Mouse (Mus musculus): ENCODE data around the gene Adam19. TPM values are rescaled to one million over a fixed set of nuclear protein-coding genes. Genes with fewer than 3 reads are reported as not detected.

The Adam19 gene
- total and polyA plus RNA-seq, 3 experiments, result 3.0 to 9.0 (median 4.5) TPM

DNA sequence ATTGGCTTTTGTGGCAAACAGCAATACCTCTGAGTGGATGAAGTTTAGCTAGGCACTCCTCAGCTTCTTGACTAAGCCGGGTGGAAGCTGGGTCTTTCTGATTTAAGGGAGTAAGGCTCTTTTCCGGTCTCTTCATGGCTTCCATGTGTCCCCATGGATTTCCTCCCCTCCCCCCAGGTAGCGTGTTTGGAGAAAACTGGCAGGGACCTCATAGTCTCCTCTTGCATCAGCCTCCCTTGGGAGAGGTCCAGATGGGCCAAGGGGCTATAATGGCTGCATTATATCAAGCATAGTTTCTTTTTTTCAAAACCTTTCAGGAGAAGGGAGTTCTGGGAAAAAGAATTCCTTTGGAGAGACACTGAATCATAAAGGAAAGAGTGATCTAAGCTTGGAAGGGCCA, 28.8 kb downstream of the Adam19 start:
- Histone ChIP-seq H3K4me3 (replicated peaks in 1 of 3; ENCODE audit: low read depth in 2 of 3, low read length in 2 of 3, poor library complexity in 1 of 3) (no peak overlapping the region), H3K9ac (ENCODE audit: insufficient read depth, low read depth) (no peak overlapping the region), H3K4me2 (ENCODE audit: insufficient read depth, low read depth, poor library complexity, severe bottlenecking) (no peak overlapping the region), H3K79me2 (replicated peaks; ENCODE audit: control insufficient read depth, extremely low read depth, insufficient read depth, poor library complexity, severe bottlenecking) (no peaks in the 10 kb centered on the region), H3K27ac (ENCODE audit: insufficient read depth, low read depth) (no peak overlapping the region), H3K27me3 (replicated peaks) (no peaks in the 10 kb centered on the region), H3K36me3 (replicated peaks in 1 of 2; ENCODE audit: control insufficient read depth in 1 of 2, insufficient read depth in 1 of 2, low read length in 1 of 2) (no peaks in the 10 kb centered on the region), H3K9me3 (replicated peaks; ENCODE audit: low read length) (no peaks in the 10 kb centered on the region), H3K4me1 (ENCODE audit: control insufficient read depth in 1 of 2, insufficient read depth in 2 of 2) (peaks cover 0 to 27% of the 10 kb centered on the region in 2 experiments; a peak in 2 of 4 replicates)
- in situ Hi-C loops (cut with MboI; ENCODE audit: low pct_ligation_motif_present, low pct_unique_long_range_greater_than_20kb, low sequenced_read_pairs), result no loop called here
- DNase-seq (ENCODE audit: extremely low read depth), result no peak
- TF ChIP-seq USF1 (IDR thresholded peaks at IDR 0.05; ENCODE audit: low read depth, low read length) (no peak), CHD2 (IDR thresholded peaks at IDR 0.05; ENCODE audit: low read length) (no peak), TBP (conservative IDR thresholded peaks at IDR 0.05; ENCODE audit: low read depth, low read length) (no peak), MYC (IDR thresholded peaks at IDR 0.05; ENCODE audit: low read depth, low read length) (no peak), MAX (IDR thresholded peaks at IDR 0.05; ENCODE audit: low read length) (no peak)
- dilution Hi-C loops (cut with MboI; ENCODE audit: extremely low pct_ligation_motif_present, extremely low pct_unique_long_range_greater_than_20kb, low sequenced_read_pairs), result no loop called here

GRCm38 (mm10) chr11:46085398-46086163, 29.8 kb downstream of the Adam19 start:
- in situ Hi-C loops (cut with MboI; ENCODE audit: low pct_ligation_motif_present, low pct_unique_long_range_greater_than_20kb, low sequenced_read_pairs), result no loop called here

GRCm38 (mm10) chr11:46086446-46086845, 30.7 kb downstream of the Adam19 start:
- dilution Hi-C loops (cut with MboI; ENCODE audit: extremely low pct_ligation_motif_present, extremely low pct_unique_long_range_greater_than_20kb, low sequenced_read_pairs), result no loop called here
- Histone ChIP-seq H3K9ac (ENCODE audit: insufficient read depth, low read depth) (no peak overlapping the region), H3K27me3 (replicated peaks) (no peaks in the 10 kb centered on the region), H3K36me3 (replicated peaks in 1 of 2; ENCODE audit: control insufficient read depth in 1 of 2, insufficient read depth in 1 of 2, low read length in 1 of 2) (no peaks in the 10 kb centered on the region), H3K79me2 (replicated peaks; ENCODE audit: control insufficient read depth, extremely low read depth, insufficient read depth, poor library complexity, severe bottlenecking) (no peaks in the 10 kb centered on the region), H3K27ac (ENCODE audit: insufficient read depth, low read depth) (no peak overlapping the region), H3K9me3 (replicated peaks; ENCODE audit: low read length) (no peaks in the 10 kb centered on the region), H3K4me3 (replicated peaks in 1 of 3; ENCODE audit: low read depth in 2 of 3, low read length in 2 of 3, poor library complexity in 1 of 3) (no peak overlapping the region), H3K4me1 (ENCODE audit: control insufficient read depth in 1 of 2, insufficient read depth in 2 of 2) (peaks cover 3 to 42% of the 10 kb centered on the region in 2 experiments; a peak in 3 of 4 replicates), H3K4me2 (ENCODE audit: insufficient read depth, low read depth, poor library complexity, severe bottlenecking) (no peak overlapping the region)
- in situ Hi-C loops (cut with MboI; ENCODE audit: low pct_ligation_motif_present, low pct_unique_long_range_greater_than_20kb, low sequenced_read_pairs), result no loop called here
- TF ChIP-seq TCF12 (IDR thresholded peaks at IDR 0.05; ENCODE audit: low read depth, low read length) (no peak), MYC (IDR thresholded peaks at IDR 0.05; ENCODE audit: low read depth, low read length) (no peak), HCFC1 (IDR thresholded peaks at IDR 0.05; ENCODE audit: low read depth, low read length) (no peak), EP300 (IDR thresholded peaks at IDR 0.05; ENCODE audit: low read length) (no peak), ZMIZ1 (IDR thresholded peaks at IDR 0.05; ENCODE audit: low read depth, low read length) (no peak), POLR2A (IDR thresholded peaks at IDR 0.05; ENCODE audit: low read depth, low read length) (no peak), JUND (conservative IDR thresholded peaks at IDR 0.05; ENCODE audit: low read depth, low read length) (no peak), MXI1 (IDR thresholded peaks at IDR 0.05; ENCODE audit: low read depth, low read length) (no peak), NELFE (IDR thresholded peaks at IDR 0.05; ENCODE audit: low read depth, low read length) (no peak), IRF4 (IDR thresholded peaks at IDR 0.05; ENCODE audit: low read depth, low read length) (no peak), NRF1 (IDR thresholded peaks at IDR 0.05; ENCODE audit: low read depth, low read length) (no peak), BHLHE40 (IDR thresholded peaks at IDR 0.05; ENCODE audit: low read depth, low read length) (no peak), UBTF (IDR thresholded peaks at IDR 0.05; ENCODE audit: low read depth, low read length) (no peak)
- DNase-seq (ENCODE audit: extremely low read depth), result no peak

More at GRCm38 (mm10) chr11:46085398-46086163, 29.8 kb downstream of the Adam19 start:
- dilution Hi-C loops (cut with MboI; ENCODE audit: extremely low pct_ligation_motif_present, extremely low pct_unique_long_range_greater_than_20kb, low sequenced_read_pairs), result no loop called here
- Histone ChIP-seq H3K4me2 (ENCODE audit: insufficient read depth, low read depth, poor library complexity, severe bottlenecking) (no peak overlapping the region), H3K36me3 (replicated peaks in 1 of 2; ENCODE audit: control insufficient read depth in 1 of 2, insufficient read depth in 1 of 2, low read length in 1 of 2) (no peaks in the 10 kb centered on the region), H3K9ac (ENCODE audit: insufficient read depth, low read depth) (no peak overlapping the region), H3K27ac (ENCODE audit: insufficient read depth, low read depth) (no peak overlapping the region), H3K79me2 (replicated peaks; ENCODE audit: control insufficient read depth, extremely low read depth, insufficient read depth, poor library complexity, severe bottlenecking) (no peaks in the 10 kb centered on the region), H3K4me1 (ENCODE audit: control insufficient read depth in 1 of 2, insufficient read depth in 2 of 2) (peaks cover 0 to 33% of the 10 kb centered on the region in 2 experiments; a peak in 2 of 4 replicates), H3K9me3 (replicated peaks; ENCODE audit: low read length) (no peaks in the 10 kb centered on the region), H3K4me3 (replicated peaks in 1 of 3; ENCODE audit: low read depth in 2 of 3, low read length in 2 of 3, poor library complexity in 1 of 3) (no peak overlapping the region), H3K27me3 (replicated peaks) (no peaks in the 10 kb centered on the region)
- DNase-seq (ENCODE audit: extremely low read depth), result no peak
- TF ChIP-seq MAFK (IDR thresholded peaks at IDR 0.05; ENCODE audit: insufficient replicate concordance, low read length), result no peak
- no peak for TF ChIP-seq ETS1 (conservative IDR thresholded peaks at IDR 0.05; ENCODE audit: low read depth, low read length)
- TF ChIP-seq MAZ (IDR thresholded peaks at IDR 0.05; ENCODE audit: low read depth, low read length), result no peak
- no peak for TF ChIP-seq USF1 (IDR thresholded peaks at IDR 0.05; ENCODE audit: low read depth, low read length)
- TF ChIP-seq CTCF (conservative IDR thresholded peaks at IDR 0.05 in 1 of 2, IDR thresholded peaks at IDR 0.05 in 1 of 2; ENCODE audit: low read depth in 2 of 2, low read length in 2 of 2), result no peak
- no peak for TF ChIP-seq KAT2A (IDR thresholded peaks at IDR 0.05; ENCODE audit: insufficient replicate concordance, low read length)
- no peak for TF ChIP-seq MAX (IDR thresholded peaks at IDR 0.05; ENCODE audit: low read length)
- no peak for TF ChIP-seq TBP (conservative IDR thresholded peaks at IDR 0.05; ENCODE audit: low read depth, low read length)
- no peak for TF ChIP-seq ZNF384 (IDR thresholded peaks at IDR 0.05; ENCODE audit: low read depth, low read length)
- no peak for TF ChIP-seq UBTF (IDR thresholded peaks at IDR 0.05; ENCODE audit: low read depth, low read length)
- TF ChIP-seq MXI1 (IDR thresholded peaks at IDR 0.05; ENCODE audit: low read depth, low read length), result no peak
- no peak for TF ChIP-seq MYC (IDR thresholded peaks at IDR 0.05; ENCODE audit: low read depth, low read length)
- no peak for TF ChIP-seq SMC3 (IDR thresholded peaks at IDR 0.05; ENCODE audit: low read depth, low read length)
- TF ChIP-seq CHD2 (IDR thresholded peaks at IDR 0.05; ENCODE audit: low read length), result no peak
- TF ChIP-seq BHLHE40 (IDR thresholded peaks at IDR 0.05; ENCODE audit: low read depth, low read length), result no peak
